Mouse (Mus musculus) ES-E14 (cell line): ENCODE data around the gene Sptssb.

Source experiments
- CHD2 ChIP-seq: IDR thresholded peaks from 2 replicates; pipeline ENCODE4 v1.6.1; 2014; ENCODE audit warnings: mild to moderate bottlenecking, low read depth, low read length, inconsistent platforms
- HCFC1 ChIP-seq: IDR thresholded peaks from 2 replicates; pipeline ENCODE4 v1.6.1; 2012; ENCODE audit warnings: low read length, inconsistent platforms, borderline replicate concordance; ENCODE audit not compliant: insufficient read depth
- MAFK ChIP-seq: IDR thresholded peaks from 2 replicates; pipeline ENCODE4 v1.6.1; 2014; ENCODE audit warnings: mild to moderate bottlenecking, low read depth, low read length, inconsistent platforms; ENCODE audit not compliant: insufficient read depth
- ZC3H11A ChIP-seq: IDR thresholded peaks from 2 replicates; pipeline ENCODE4 v1.6.1; 2012; ENCODE audit warnings: low read depth, mild to moderate bottlenecking, inconsistent platforms, low read length, borderline replicate concordance
- ZNF384 ChIP-seq: IDR thresholded peaks from 2 replicates; pipeline ENCODE4 v1.6.1; 2012; ENCODE audit warnings: low read depth, low read length, inconsistent platforms

GRCm38 (mm10) chr3:69883710-69884109 lies 24.0 kb upstream of the Sptssb start:
- no peak for TF ChIP-seq CHD2
- no peak for TF ChIP-seq HCFC1
- TF ChIP-seq ZNF384 = no peak
- TF ChIP-seq ZC3H11A = no peak
- TF ChIP-seq MAFK = no peak
